Mouse (Mus musculus): Measurements from ENCODE around the gene Slc12a5.

GRCm38 (mm10) chr2:164923291-164923690 is 37.3 kb upstream of the Slc12a5 start:
- TF ChIP-seq CTCF (IDR thresholded peaks at IDR 0.05 in 2 of 3, conservative IDR thresholded peaks at IDR 0.05 in 1 of 3; ENCODE audit: control insufficient read depth in 1 of 3, insufficient read depth in 1 of 3, low read depth in 2 of 3, low read length in 3 of 3, poor library complexity in 1 of 3, severe bottlenecking in 1 of 3): no peak
- TF ChIP-seq CHD1 (IDR thresholded peaks at IDR 0.05; ENCODE audit: low read depth, low read length): no peak
- TF ChIP-seq USF1 (IDR thresholded peaks at IDR 0.05; ENCODE audit: low read depth, low read length): no peak
- no peak for TF ChIP-seq NRF1 (IDR thresholded peaks at IDR 0.05; ENCODE audit: insufficient read depth, low read depth, low read length, poor library complexity, severe bottlenecking)
- TF ChIP-seq POLR2A (IDR thresholded peaks at IDR 0.05; ENCODE audit: control insufficient read depth in 1 of 2, insufficient read depth in 1 of 2, low read depth in 1 of 2, low read length in 2 of 2, poor library complexity in 1 of 2): no peak
- TF ChIP-seq GATA1 (IDR thresholded peaks at IDR 0.05; ENCODE audit: low read depth, low read length): no peak
- no peak for TF ChIP-seq POLR2AphosphoS2 (IDR thresholded peaks at IDR 0.05; ENCODE audit: low read length)
- TF ChIP-seq USF2 (IDR thresholded peaks at IDR 0.05; ENCODE audit: borderline replicate concordance in 1 of 2, insufficient read depth in 1 of 2, low read depth in 1 of 2, low read length in 2 of 2): no peak
- no peak for TF ChIP-seq MXI1 (IDR thresholded peaks at IDR 0.05; ENCODE audit: low read depth, low read length)

Data from MEL (cell line).